Comparison of ENCODE assay signal across 7 mouse cellular contexts in genomic region chr1:74948784-74949665, GRCm38 (mm10). TPM values are rescaled to one million over a fixed set of nuclear protein-coding genes. Genes with fewer than 3 reads are reported as not detected.
DNase-seq lines count a peak whose midpoint lies in the region; ATAC-seq lines count a peak whose summit lies in the region.

No protein-coding gene starts in this region.

- no peaks in the 10 kb centered on the region for H3K9me3 ChIP-seq in hindbrain, embryonic 12.5 days (replicated peaks)

- peak; percentile 38 for DNase-seq in Muller cell, postnatal 12 days (ENCODE audit: inconsistent ontology term)
- DNase-seq in cerebellum, adult 11 months: peak; percentile 63
- peak; percentile 58 for DNase-seq in forelimb bud, embryonic 11.5 days (ENCODE audit: low read depth, low spot score)
- peak; percentile 28 to 48 for DNase-seq in layer of hippocampus, postnatal 36 days
- DNase-seq in lung, postnatal 25 days (ENCODE audit: low spot score): peak; percentile 59
- peak; percentile 56 to 66 for DNase-seq in right cerebral cortex, postnatal 10 days (ENCODE audit: low spot score in 2 of 2)

- ATAC-seq in hindbrain, embryonic 12.5 days (ENCODE audit: low FRiP score): peak; percentile 58

- H3K4me1 ChIP-seq in hindbrain, embryonic 12.5 days: peaks cover 32% of the 10 kb centered on the region

- no peak overlapping the region for H3K4me3 ChIP-seq in hindbrain, embryonic 12.5 days

- no peak overlapping the region for H3K9ac ChIP-seq in hindbrain, embryonic 12.5 days

- H3K4me2 ChIP-seq in hindbrain, embryonic 12.5 days (replicated peaks): 0 out of 2 replicates have a peak overlapping the region, but pooled peaks have one; percentile 52

- H3K36me3 ChIP-seq in hindbrain, embryonic 12.5 days: no peaks in the 10 kb centered on the region

- no peak overlapping the region for H3K27ac ChIP-seq in hindbrain, embryonic 12.5 days

- 4% methylated on average over 20 of the region's 20 CpGs for WGBS in hindbrain, embryonic 12.5 days

- peaks cover 94% of the 10 kb centered on the region for H3K27me3 ChIP-seq in hindbrain, embryonic 12.5 days

RNA-seq across cellular contexts. Expression of gene Ihh, which starts 2.4 kb away (rescaled TPM):
- polyA plus RNA-seq in hindbrain, embryonic 12.5 days (2016; fragmentation: Nextera tagmentation; extraction: Ambion mirVana): 0.14 and 0.83 TPM in 2 replicates
- total RNA-seq in layer of hippocampus, postnatal 36 days (2021): under 1 TPM; 0.30 to 0.32 TPM

RNA-seq across cellular contexts. Expression of gene Cfap65, which starts 13.6 kb away (rescaled TPM):
- polyA plus RNA-seq in hindbrain, embryonic 12.5 days (2016; fragmentation: Nextera tagmentation; extraction: Ambion mirVana): 0.85 and 1.9 TPM in 2 replicates
- 1 to 10 TPM; 1.5 to 1.8 TPM for total RNA-seq in layer of hippocampus, postnatal 36 days (2021)

RNA-seq across cellular contexts. Expression of gene Cryba2, which starts 56.1 kb away (rescaled TPM):
- polyA plus RNA-seq in hindbrain, embryonic 12.5 days (2016; fragmentation: Nextera tagmentation; extraction: Ambion mirVana): 1.6 and 2.8 TPM in 2 replicates
- not detected for total RNA-seq in layer of hippocampus, postnatal 36 days (2021)
